Mouse (Mus musculus): ENCODE results near the gene Hsd17b13.
"Not testable (repeated sequence)": the region's sequence is repeated elsewhere in the genome, so short reads cannot be mapped to it uniquely, and the experiment has no call there.

- not testable (repeated sequence) for TF ChIP-seq CTCF, EP300 (IDR thresholded peaks at IDR 0.05; ENCODE audit: low read depth)
These were observed 27.1 kb downstream of the Hsd17b13 start for GRCm38 (mm10) chr5:103950138-103950537.
